Comparison of ENCODE assay signal across 18 mouse cellular contexts in genomic region chr17:5878878-5879277, GRCm38 (mm10).
"Had no signal": no experiment of that assay in that cellular context is flagged by ENCODE, and none has a peak within 500 bp of the region (broad histone marks: within the 10 kb centered on the region; RNA-seq: fewer than 3 reads in every experiment).

No protein-coding gene starts in this region.

- H3K4me2 ChIP-seq: liver, embryonic 12.5 days; lung, embryonic 14.5 days; midbrain, embryonic 12.5 days; neural tube, embryonic 12.5 days; stomach, embryonic 15.5 days had no signal

- H3K4me1 ChIP-seq: midbrain, embryonic 12.5 days; neural tube, embryonic 12.5 days; stomach, embryonic 15.5 days had no signal

- DNase-seq: lung, adult 18-20 months; lung, embryonic 14.5 days; lung, postnatal 10 days; lung, postnatal 4 days; midbrain, embryonic 14.5 days; right cerebral cortex, postnatal 14 days; thymus, adult 2 months; thymus, postnatal 25 days; thymus, postnatal 4 days had no signal

- H3K9ac ChIP-seq: liver, embryonic 12.5 days; liver, embryonic 14.5 days; lung, embryonic 14.5 days; midbrain, embryonic 12.5 days; neural tube, embryonic 12.5 days; stomach, embryonic 15.5 days had no signal

- ATAC-seq: liver, embryonic 12.5 days; midbrain, embryonic 16.5 days had no signal

- H3K4me3 ChIP-seq: liver, embryonic 12.5 days; midbrain, embryonic 10.5 days; midbrain, embryonic 12.5 days; myocyte; neural tube, embryonic 12.5 days; stomach, embryonic 15.5 days had no signal

- H3K27ac ChIP-seq: liver, embryonic 12.5 days; liver, embryonic 14.5 days; midbrain, embryonic 10.5 days; midbrain, embryonic 12.5 days; neural tube, embryonic 12.5 days; stomach, embryonic 15.5 days; stomach, postnatal 0 days had no signal

- H3K9me3 ChIP-seq: liver, embryonic 12.5 days; midbrain, embryonic 10.5 days; midbrain, embryonic 12.5 days; neural tube, embryonic 12.5 days; stomach, embryonic 15.5 days had no signal

- H3K27me3 ChIP-seq: liver, embryonic 12.5 days; midbrain, embryonic 12.5 days; neural tube, embryonic 12.5 days; stomach, embryonic 15.5 days had no signal

- H3K36me3 ChIP-seq: liver, embryonic 12.5 days; midbrain, embryonic 10.5 days; midbrain, embryonic 12.5 days; neural tube, embryonic 12.5 days; stomach, embryonic 15.5 days had no signal
